Mouse (Mus musculus): ENCODE measurements around the gene Tob1. TPM values are rescaled to one million over a fixed set of nuclear protein-coding genes. Genes with fewer than 3 reads are reported as not detected.

Tob1 gene
- total and polyA plus RNA-seq, 3 experiments: 2.4 to 7.5 TPM; not detected in 1

DNA sequence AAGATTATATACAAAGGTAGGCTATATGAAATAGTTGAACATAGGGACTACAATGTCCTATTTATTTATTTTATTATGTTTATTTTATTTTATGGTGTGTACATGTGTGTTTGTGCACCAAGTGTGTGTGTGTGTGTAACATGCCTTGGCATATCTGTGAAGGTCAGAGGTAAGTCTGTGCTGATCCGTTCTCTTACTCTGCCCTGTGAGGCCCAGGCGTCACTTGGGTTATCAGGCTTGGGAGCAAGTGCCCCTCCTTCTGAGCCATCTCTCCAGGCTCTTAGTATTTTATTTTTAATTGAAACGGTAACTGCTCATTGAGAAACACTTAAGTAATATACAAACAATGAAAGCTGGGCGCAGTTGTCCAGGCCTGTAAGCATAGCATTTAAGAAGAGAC lies 10.8 kb upstream of the Tob1 start:
- no peaks in the 10 kb centered on the region for H3K79me2 ChIP-seq (ENCODE audit: control insufficient read depth, insufficient read depth, low read length, poor library complexity)
- H3K36me3 ChIP-seq (ENCODE audit: control insufficient read depth in 1 of 2, insufficient read depth in 2 of 2, low read length in 2 of 2): peaks cover 0 to 8% of the 10 kb centered on the region in 2 experiments; a peak in 2 of 4 replicates
- H3K27ac ChIP-seq (ENCODE audit: control insufficient read depth, low read depth, low read length): no peak overlapping the region
- no peak for DNase-seq (ENCODE audit: low read depth, low spot score)
- H3K9ac ChIP-seq (ENCODE audit: control insufficient read depth, low read depth, low read length, poor library complexity, severe bottlenecking): no peak overlapping the region
- TF ChIP-seq MYB (IDR thresholded peaks at IDR 0.05; ENCODE audit: low read depth, low read length) (no peak), CHD1 (IDR thresholded peaks at IDR 0.05; ENCODE audit: low read depth, low read length) (no peak), GABPA (IDR thresholded peaks at IDR 0.05; ENCODE audit: low read depth, low read length) (no peak), ZNF384 (IDR thresholded peaks at IDR 0.05; ENCODE audit: low read depth, low read length) (no peak), TBP (IDR thresholded peaks at IDR 0.05; ENCODE audit: low read depth, low read length) (no peak), SMC3 (IDR thresholded peaks at IDR 0.05; ENCODE audit: low read depth, low read length) (no peak), KAT2A (conservative IDR thresholded peaks at IDR 0.05; ENCODE audit: low read depth, low read length) (no peak), UBTF (IDR thresholded peaks at IDR 0.05; ENCODE audit: borderline replicate concordance, insufficient read depth, low read depth, low read length) (no peak), ELF1 (IDR thresholded peaks at IDR 0.05; ENCODE audit: low read depth, low read length) (no peak), USF1 (IDR thresholded peaks at IDR 0.05; ENCODE audit: low read depth, low read length) (no peak), RCOR1 (IDR thresholded peaks at IDR 0.05; ENCODE audit: low read depth, low read length) (no peak), POLR2A (IDR thresholded peaks at IDR 0.05; ENCODE audit: control insufficient read depth in 1 of 2, insufficient read depth in 1 of 2, low read depth in 1 of 2, low read length in 2 of 2, poor library complexity in 1 of 2) (no peak), NRF1 (IDR thresholded peaks at IDR 0.05; ENCODE audit: insufficient read depth, low read depth, low read length, poor library complexity, severe bottlenecking) (no peak), MXI1 (IDR thresholded peaks at IDR 0.05; ENCODE audit: low read depth, low read length) (no peak), E2F4 (IDR thresholded peaks at IDR 0.05; ENCODE audit: borderline replicate concordance, low read depth, low read length) (no peak), GATA1 (IDR thresholded peaks at IDR 0.05; ENCODE audit: low read depth, low read length) (no peak), CHD2 (IDR thresholded peaks at IDR 0.05; ENCODE audit: low read length) (no peak)
- H3K4me3 ChIP-seq (ENCODE audit: control insufficient read depth in 1 of 2, insufficient read depth in 1 of 2, low read depth in 2 of 2, low read length in 2 of 2): no peak overlapping the region
- peaks cover 0 to 2% of the 10 kb centered on the region in 2 experiments; a peak in 2 of 4 replicates for H3K4me1 ChIP-seq (ENCODE audit: control insufficient read depth in 1 of 2, insufficient read depth in 2 of 2, low read length in 2 of 2)
- no peaks in the 10 kb centered on the region for H3K9me3 ChIP-seq (replicated peaks; ENCODE audit: insufficient read depth, low read length)
- peaks cover 0 to 2% of the 10 kb centered on the region in 2 experiments; a peak in 1 of 4 replicates for H3K27me3 ChIP-seq (ENCODE audit: control insufficient read depth in 1 of 2, insufficient read depth in 2 of 2, low read length in 2 of 2)

DNA sequence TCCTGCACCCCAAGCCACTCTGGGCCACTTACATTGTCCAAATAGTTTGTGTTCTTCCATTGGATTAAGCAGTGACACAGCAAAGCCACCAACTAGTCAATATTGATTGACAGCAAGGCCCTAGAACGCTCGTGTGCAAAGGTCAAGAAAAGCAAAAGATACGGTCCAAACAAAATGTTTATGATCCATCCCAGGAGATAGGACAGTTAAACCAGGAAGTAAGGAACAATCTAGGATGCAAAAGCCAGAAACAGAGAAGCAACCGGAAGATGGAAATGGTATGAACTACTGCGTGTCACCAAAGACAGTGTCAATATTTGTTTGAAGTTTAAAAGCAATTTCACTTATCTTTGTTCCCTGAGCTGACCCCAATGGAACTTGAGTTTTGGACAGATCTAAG lies 9.1 kb upstream of the Tob1 start:
- no peak overlapping the region for H3K4me3 ChIP-seq (ENCODE audit: control insufficient read depth in 1 of 2, insufficient read depth in 1 of 2, low read depth in 2 of 2, low read length in 2 of 2)
- H3K4me1 ChIP-seq (ENCODE audit: control insufficient read depth in 1 of 2, insufficient read depth in 2 of 2, low read length in 2 of 2): peaks cover 0 to 2% of the 10 kb centered on the region in 2 experiments; a peak in 2 of 4 replicates
- no peak for DNase-seq (ENCODE audit: low read depth, low spot score)
- H3K36me3 ChIP-seq (ENCODE audit: control insufficient read depth in 1 of 2, insufficient read depth in 2 of 2, low read length in 2 of 2): peaks cover 0 to 8% of the 10 kb centered on the region in 2 experiments; a peak in 2 of 4 replicates
- TF ChIP-seq MXI1 (IDR thresholded peaks at IDR 0.05; ENCODE audit: low read depth, low read length): no peak
- no peak for TF ChIP-seq RCOR1 (IDR thresholded peaks at IDR 0.05; ENCODE audit: low read depth, low read length)
- TF ChIP-seq KAT2A (conservative IDR thresholded peaks at IDR 0.05; ENCODE audit: low read depth, low read length): no peak
- TF ChIP-seq E2F4 (IDR thresholded peaks at IDR 0.05; ENCODE audit: borderline replicate concordance, low read depth, low read length): no peak
- TF ChIP-seq ZNF384 (IDR thresholded peaks at IDR 0.05; ENCODE audit: low read depth, low read length): no peak
- no peak for TF ChIP-seq BHLHE40 (IDR thresholded peaks at IDR 0.05; ENCODE audit: borderline replicate concordance, low read depth, low read length)
- no peak for TF ChIP-seq USF2 (IDR thresholded peaks at IDR 0.05; ENCODE audit: borderline replicate concordance in 1 of 2, insufficient read depth in 1 of 2, low read depth in 1 of 2, low read length in 2 of 2)
- TF ChIP-seq POLR2A (IDR thresholded peaks at IDR 0.05; ENCODE audit: control insufficient read depth in 1 of 2, insufficient read depth in 1 of 2, low read depth in 1 of 2, low read length in 2 of 2, poor library complexity in 1 of 2): no peak
- TF ChIP-seq TAL1 (IDR thresholded peaks at IDR 0.05; ENCODE audit: low read length): no peak
- TF ChIP-seq MYC (IDR thresholded peaks at IDR 0.05; ENCODE audit: low read depth, low read length): no peak
- TF ChIP-seq NELFE (IDR thresholded peaks at IDR 0.05; ENCODE audit: low read depth, low read length): no peak
- no peak for TF ChIP-seq ELF1 (IDR thresholded peaks at IDR 0.05; ENCODE audit: low read depth, low read length)
- no peak for TF ChIP-seq CHD2 (IDR thresholded peaks at IDR 0.05; ENCODE audit: low read length)
- peaks cover 0 to 1% of the 10 kb centered on the region in 2 experiments; a peak in 1 of 4 replicates for H3K27me3 ChIP-seq (ENCODE audit: control insufficient read depth in 1 of 2, insufficient read depth in 2 of 2, low read length in 2 of 2)
- no peak overlapping the region for H3K9ac ChIP-seq (ENCODE audit: control insufficient read depth, low read depth, low read length, poor library complexity, severe bottlenecking)
- H3K79me2 ChIP-seq (ENCODE audit: control insufficient read depth, insufficient read depth, low read length, poor library complexity): no peaks in the 10 kb centered on the region
- no peaks in the 10 kb centered on the region for H3K9me3 ChIP-seq (replicated peaks; ENCODE audit: insufficient read depth, low read length)
- H3K27ac ChIP-seq (ENCODE audit: control insufficient read depth, low read depth, low read length): no peak overlapping the region
